Mouse (Mus musculus) embryonic fibroblast, embryonic 13.5 days (primary cell): ENCODE data around the gene Mphosph9.

Experiments used
- CTCF ChIP-seq: IDR thresholded peaks from 2 replicates; pipeline ENCODE4 v1.5.1; 2011; ENCODE audit warnings: mild to moderate bottlenecking, control low read depth, low read length, moderate library complexity, borderline replicate concordance; ENCODE audit not compliant: insufficient read depth
- POLR2A ChIP-seq: IDR thresholded peaks from 2 replicates; pipeline ENCODE4 v1.6.1; 2011; ENCODE audit warnings: low read depth, mild to moderate bottlenecking, control low read depth, low read length, moderate library complexity

DNA sequence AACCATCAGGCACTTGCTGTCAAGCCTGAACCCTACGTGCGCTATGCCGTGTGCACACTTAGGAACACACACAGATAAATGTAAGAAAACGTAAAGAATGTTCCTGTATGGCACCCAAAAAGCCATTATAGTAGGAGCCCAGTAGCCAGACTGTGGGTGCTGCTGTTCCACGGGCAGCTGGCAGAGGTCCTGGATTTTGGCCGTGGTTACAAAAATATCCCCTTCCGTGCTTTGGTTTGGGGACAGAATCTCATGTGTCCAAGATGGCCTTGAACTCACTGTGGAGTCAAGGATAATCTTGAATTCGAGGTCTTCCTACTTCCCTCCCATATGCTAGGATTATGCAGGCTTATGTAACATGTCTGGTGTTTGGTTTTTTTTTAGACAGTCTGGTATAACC is 15.1 kb upstream of the Mphosph9 start:
- no peak for TF ChIP-seq CTCF
- TF ChIP-seq POLR2A: no peak
